Mouse (Mus musculus) kidney, adult 11 months (tissue): ENCODE data around the gene Med6.
A peak's percentile ranks its signal among the peaks of the same experiment; 100 is the strongest.
"Not testable (repeated sequence)": the region's sequence is repeated elsewhere in the genome, so short reads cannot be mapped to it uniquely, and the experiment has no call there.

ENCODE experiments used
- DNase-seq: peaks from one replicate; pipeline ENCODE4 v3.0.0; 2022

Med6 gene

GRCm38 (mm10) chr12:81547163-81547562 lies 47.6 kb downstream of the Med6 start:
- no peak for DNase-seq

DNA sequence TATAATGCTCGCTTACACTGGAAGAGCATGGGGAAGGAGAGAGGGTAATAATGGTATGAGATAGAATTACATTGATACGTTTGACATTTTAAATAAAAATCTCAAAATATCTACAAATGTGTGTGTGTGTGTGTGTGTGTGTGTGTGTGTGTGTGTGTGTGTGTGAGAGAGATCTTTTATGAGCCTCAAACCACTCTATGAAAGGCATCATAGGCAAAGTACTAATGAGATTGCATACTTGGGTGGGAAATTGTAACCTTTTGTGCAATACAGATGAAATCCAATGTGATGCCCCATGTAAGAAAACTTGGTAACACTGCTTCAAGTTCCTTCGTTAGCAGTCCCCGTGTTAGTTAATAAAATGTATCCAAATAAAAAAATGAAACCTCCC lies 61.8 kb downstream of the Med6 start:
- DNase-seq = no peak

- DNase-seq = peak; percentile 86
These were observed 62.3 kb downstream of the Med6 start, which contains the start of the genes Gm20498 and Synj2bp for GRCm38 (mm10) chr12:81532316-81533028. TSS of gene Gm20498 (minus strand) at chr12:81532905. TSS of gene Synj2bp (minus strand) at chr12:81532911.

- not testable (repeated sequence) for DNase-seq
These were observed 64.2 kb downstream of the Med6 start for GRCm38 (mm10) chr12:81530587-81530986.
